18 mouse cellular contexts compared by ENCODE assay signal in genomic region chr17:71862184-71862583, GRCm38 (mm10).
"Had no signal": no experiment of that assay in that cellular context is flagged by ENCODE, and none has a peak within 500 bp of the region (broad histone marks: within the 10 kb centered on the region; RNA-seq: fewer than 3 reads in every experiment).

No protein-coding gene starts in this region.

- H3K4me3 ChIP-seq: midbrain, embryonic 10.5 days; midbrain, embryonic 12.5 days; myocyte; neural tube, embryonic 13.5 days; neural tube, embryonic 15.5 days had no signal

- H3K9ac ChIP-seq: lung, embryonic 14.5 days; midbrain, embryonic 12.5 days; neural tube, embryonic 13.5 days; neural tube, embryonic 15.5 days had no signal

- DNase-seq: lung, adult 18-20 months; lung, embryonic 14.5 days; lung, postnatal 10 days; lung, postnatal 4 days; midbrain, embryonic 14.5 days; retina, postnatal 1 day; right cerebral cortex, adult 18-20 months; right cerebral cortex, postnatal 25 days; right cerebral cortex, postnatal 4 days; spleen, adult 18-20 months; thymus, adult 18-20 months; thymus, postnatal 14 days; thymus, postnatal 36 days had no signal

- H3K9me3 ChIP-seq: midbrain, embryonic 12.5 days; neural tube, embryonic 13.5 days; neural tube, embryonic 15.5 days had no signal

- H3K4me1 ChIP-seq: midbrain, embryonic 10.5 days; midbrain, embryonic 12.5 days; neural tube, embryonic 13.5 days had no signal

- H3K4me2 ChIP-seq: lung, embryonic 14.5 days; midbrain, embryonic 12.5 days; neural tube, embryonic 13.5 days; neural tube, embryonic 15.5 days had no signal

- H3K27ac ChIP-seq: midbrain, embryonic 10.5 days; midbrain, embryonic 12.5 days; neural tube, embryonic 13.5 days; neural tube, embryonic 15.5 days had no signal

- H3K27me3 ChIP-seq: midbrain, embryonic 12.5 days; neural tube, embryonic 13.5 days; neural tube, embryonic 15.5 days had no signal
